Mouse (Mus musculus): ENCODE measurements around the gene Fancc.

Fancc gene

GRCm38 (mm10) chr13:63246332-63246940 is 250.6 kb downstream of the Fancc start:
- no peak for DNase-seq (ENCODE audit: low spot score in 2 of 2)

GRCm38 (mm10) chr13:63245812-63246211 is 251.3 kb downstream of the Fancc start:
- DNase-seq (ENCODE audit: low spot score in 2 of 2): no peak

GRCm38 (mm10) chr13:63245218-63245617 is 251.9 kb downstream of the Fancc start:
- no peak for DNase-seq (ENCODE audit: low spot score in 2 of 2)

GRCm38 (mm10) chr13:63244425-63244824 is 252.7 kb downstream of the Fancc start:
- DNase-seq (ENCODE audit: low spot score in 2 of 2): no peak

- DNase-seq (ENCODE audit: low spot score in 2 of 2): no peak
These were observed 253.5 kb downstream of the Fancc start for GRCm38 (mm10) chr13:63243586-63243985.

- no peak for DNase-seq (ENCODE audit: low spot score in 2 of 2)
These were observed 254.5 kb downstream of the Fancc start for GRCm38 (mm10) chr13:63242401-63243192.

- no peak for DNase-seq (ENCODE audit: low spot score in 2 of 2)
These were observed 255.4 kb downstream of the Fancc start for GRCm38 (mm10) chr13:63241665-63242064.

GRCm38 (mm10) chr13:63240835-63241234 is 256.2 kb downstream of the Fancc start:
- peak in 1 of 2 experiments; percentile 58 for DNase-seq (ENCODE audit: low spot score in 2 of 2)

GRCm38 (mm10) chr13:63239877-63240671 is 257.0 kb downstream of the Fancc start:
- peak in 1 of 2 experiments; percentile 67 for DNase-seq (ENCODE audit: low spot score in 2 of 2)

GRCm38 (mm10) chr13:63239301-63239804 is 257.7 kb downstream of the Fancc start:
- no peak for DNase-seq (ENCODE audit: low spot score in 2 of 2)

GRCm38 (mm10) chr13:63238045-63238444 is 259.0 kb downstream of the Fancc start:
- DNase-seq (ENCODE audit: low spot score in 2 of 2): no peak

GRCm38 (mm10) chr13:63236159-63236893 is 260.8 kb downstream of the Fancc start:
- no peak for DNase-seq (ENCODE audit: low spot score in 2 of 2)

- no peak for DNase-seq (ENCODE audit: low spot score in 2 of 2)
These were observed 261.5 kb downstream of the Fancc start for GRCm38 (mm10) chr13:63235551-63235950.
